Mouse (Mus musculus) embryonic fibroblast, embryonic 13.5 days (primary cell): ENCODE measurements around the gene Slc8a3.
"Not testable (repeated sequence)": the region's sequence is repeated elsewhere in the genome, so short reads cannot be mapped to it uniquely, and the experiment has no call there.

ENCODE experiments used
- CTCF ChIP-seq: IDR thresholded peaks from 2 replicates; pipeline ENCODE4 v1.5.1; 2011; ENCODE audit warnings: mild to moderate bottlenecking, control low read depth, low read length, moderate library complexity, borderline replicate concordance; ENCODE audit not compliant: insufficient read depth
- POLR2A ChIP-seq: IDR thresholded peaks from 2 replicates; pipeline ENCODE4 v1.6.1; 2011; ENCODE audit warnings: low read depth, mild to moderate bottlenecking, control low read depth, low read length, moderate library complexity

- TF ChIP-seq CTCF, POLR2A: not testable (repeated sequence)
Observed at GRCm38 (mm10) chr12:81379364-81379763, 46.4 kb upstream of the Slc8a3 start, which contains the start of gene Gm4787.
